Mouse (Mus musculus) cerebellum, adult 9-10 months (tissue): Measurements from ENCODE around the gene St5.

Experiments used
- DNase-seq: peaks from one replicate; pipeline ENCODE4 v3.0.0; 2022

St5 gene

DNA sequence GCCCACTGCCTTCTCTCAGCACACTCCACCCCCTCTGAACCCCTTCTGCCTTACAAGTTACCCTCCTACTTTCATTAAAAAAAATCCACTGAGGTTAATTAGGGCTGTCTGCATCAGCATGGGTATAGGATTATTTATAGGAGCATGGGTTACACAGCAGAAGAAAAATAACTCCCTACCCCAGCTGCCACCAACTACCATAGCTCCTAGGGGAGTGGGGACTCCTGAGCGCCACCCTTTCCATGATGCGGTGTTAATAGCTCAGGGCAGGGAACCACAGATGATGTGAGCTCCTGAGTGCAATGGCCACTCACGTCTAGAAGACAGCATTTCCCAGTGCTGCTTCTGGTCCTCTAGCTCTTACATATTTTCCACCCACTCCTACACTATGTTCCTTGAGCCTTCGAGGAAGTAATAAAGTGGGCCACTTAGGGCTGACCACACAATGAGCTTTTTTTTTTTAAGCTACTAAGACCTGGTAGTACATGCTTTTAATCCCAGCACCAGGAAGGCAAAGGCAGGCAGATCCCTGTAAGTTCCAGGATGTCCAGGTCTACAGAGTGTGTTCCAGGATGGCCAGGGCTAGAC is 139.5 kb downstream of the St5 start:
- no peak for DNase-seq

GRCm38 (mm10) chr7:109562676-109563075 is 140.7 kb downstream of the St5 start:
- DNase-seq = no peak

- DNase-seq = no peak
Measured at GRCm38 (mm10) chr7:109562154-109562599, 141.2 kb downstream of the St5 start.

DNA sequence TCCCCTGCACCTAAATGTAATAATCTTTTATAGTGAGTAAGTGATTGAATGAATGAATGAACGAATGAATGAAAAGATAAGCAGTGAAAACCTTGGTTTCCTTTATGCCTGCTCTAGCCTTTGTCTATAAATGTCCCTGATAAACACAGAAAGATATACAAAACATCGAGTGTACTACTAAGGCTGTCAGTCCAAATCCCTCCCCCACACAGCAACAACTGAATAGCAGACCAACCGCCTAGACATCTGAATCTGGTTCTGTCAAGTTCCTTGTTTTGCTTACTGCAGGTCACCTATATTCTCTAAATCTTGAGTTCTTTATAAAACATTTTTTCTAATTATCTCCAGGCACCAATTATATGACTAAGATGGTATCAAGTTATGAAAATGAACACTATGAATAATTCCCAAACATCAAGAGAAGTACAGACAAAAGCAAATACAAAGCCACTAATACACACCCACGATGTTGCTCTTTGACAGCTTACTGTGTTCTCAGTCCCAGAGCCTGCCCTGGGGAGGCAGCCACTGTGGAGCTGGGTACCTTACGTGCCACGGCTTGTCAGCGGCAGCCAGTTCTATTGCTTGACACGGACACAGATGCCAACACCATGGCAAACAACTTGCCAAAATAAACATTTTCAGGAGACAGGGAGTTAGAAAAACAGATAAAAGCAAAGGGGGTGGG is 141.8 kb downstream of the St5 start:
- DNase-seq = no peak

- peak; percentile 28 for DNase-seq
Measured at GRCm38 (mm10) chr7:109559536-109559935, 143.9 kb downstream of the St5 start.

- no peak for DNase-seq
Measured at GRCm38 (mm10) chr7:109546726-109547125, 156.7 kb downstream of the St5 start.

GRCm38 (mm10) chr7:109546186-109546585 is 157.2 kb downstream of the St5 start:
- no peak for DNase-seq

DNA sequence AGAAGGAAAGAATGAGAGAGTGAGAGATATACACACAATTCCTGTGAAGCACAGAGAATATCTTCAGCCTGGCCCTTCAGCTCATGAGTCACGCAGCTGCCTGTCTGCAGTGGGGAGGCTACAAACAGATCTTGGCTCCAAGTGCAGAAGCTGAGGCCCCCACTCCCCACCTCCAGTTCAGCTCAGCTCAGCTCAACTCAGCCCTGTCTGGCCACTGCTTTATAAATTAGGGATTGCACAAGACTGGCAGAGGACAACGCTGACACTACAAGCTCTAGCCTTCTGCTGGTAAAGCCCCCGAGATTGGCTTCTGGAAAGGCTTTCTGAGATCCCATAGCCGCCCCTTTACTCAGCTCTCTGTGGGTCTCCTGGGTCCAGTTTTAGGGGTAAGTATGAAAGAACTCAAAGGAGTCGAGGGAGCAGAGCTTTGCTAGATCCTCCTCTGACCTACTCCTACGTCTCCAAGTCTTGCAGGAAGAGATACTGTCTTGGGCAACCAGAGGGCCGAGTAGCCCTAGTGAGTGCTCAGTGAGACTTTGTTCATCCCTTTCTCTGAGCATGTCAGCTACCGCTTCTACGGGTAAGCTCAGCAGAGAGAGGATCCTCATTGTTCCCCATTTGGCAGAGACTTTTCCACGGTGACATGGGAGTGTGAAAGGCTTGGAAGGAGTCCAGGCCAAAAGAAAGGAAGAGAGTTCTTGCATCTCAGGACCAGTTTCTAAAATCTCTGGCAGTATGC is 158.0 kb downstream of the St5 start:
- DNase-seq = no peak

DNA sequence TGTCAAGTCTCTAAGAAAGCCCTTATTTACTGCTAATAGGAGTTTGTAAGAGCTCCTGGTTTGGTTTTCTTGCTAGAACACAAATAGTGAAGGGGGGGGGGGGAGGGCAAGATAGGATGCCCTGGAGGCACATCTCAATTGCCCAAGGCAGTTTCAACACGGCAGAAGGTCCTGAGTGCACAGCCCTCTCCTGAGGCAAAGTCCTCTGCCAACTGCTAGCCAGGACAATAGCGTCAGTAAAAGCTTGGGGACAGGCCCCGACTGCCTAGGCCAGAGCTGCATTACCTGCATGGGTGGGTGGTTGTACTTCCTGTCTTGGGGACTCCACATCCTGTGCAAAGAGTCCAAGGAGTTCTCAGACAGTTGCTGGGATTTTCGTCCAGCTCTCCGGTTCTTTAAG is 158.6 kb downstream of the St5 start:
- DNase-seq = no peak

- DNase-seq = no peak
Measured at GRCm38 (mm10) chr7:109542364-109542628, 161.1 kb downstream of the St5 start.

DNA sequence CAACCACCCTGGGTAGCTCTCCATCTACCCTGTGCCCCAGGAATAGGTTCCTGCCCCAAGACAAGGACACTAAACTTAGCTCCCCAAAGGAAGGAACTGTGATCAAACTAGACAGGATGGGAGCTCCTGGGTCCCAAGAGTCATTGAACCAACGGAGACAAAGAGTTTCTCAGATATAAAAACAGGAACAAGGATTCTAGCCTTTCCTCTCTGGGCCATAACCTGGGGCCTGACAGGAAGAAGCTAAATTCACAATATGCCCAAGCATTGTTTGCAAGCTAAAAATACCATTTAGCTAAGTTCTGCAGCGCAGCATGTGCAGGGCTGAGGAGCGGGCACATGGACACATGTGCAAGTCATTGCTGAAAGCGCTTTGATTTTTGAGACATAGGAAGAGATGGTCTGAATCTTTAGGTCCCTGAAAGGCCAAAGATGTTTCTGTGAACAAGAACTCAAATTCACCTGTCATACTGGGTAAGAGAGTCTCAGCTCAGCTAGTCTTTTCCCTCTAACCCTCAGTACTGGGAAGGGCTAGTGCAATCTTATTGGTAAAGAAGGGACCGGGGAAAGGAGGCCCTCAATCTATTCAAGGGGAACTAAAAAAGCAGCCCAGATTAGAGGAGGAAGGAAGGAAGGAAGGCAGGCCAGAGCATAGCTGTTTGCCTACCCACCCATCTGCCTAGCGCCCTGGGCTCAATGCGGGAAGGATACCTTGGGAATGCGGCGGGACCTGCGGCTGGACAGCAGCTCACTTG is 161.6 kb downstream of the St5 start:
- DNase-seq = no peak

- DNase-seq = no peak
Measured at GRCm38 (mm10) chr7:109540902-109541301, 162.5 kb downstream of the St5 start.

DNA sequence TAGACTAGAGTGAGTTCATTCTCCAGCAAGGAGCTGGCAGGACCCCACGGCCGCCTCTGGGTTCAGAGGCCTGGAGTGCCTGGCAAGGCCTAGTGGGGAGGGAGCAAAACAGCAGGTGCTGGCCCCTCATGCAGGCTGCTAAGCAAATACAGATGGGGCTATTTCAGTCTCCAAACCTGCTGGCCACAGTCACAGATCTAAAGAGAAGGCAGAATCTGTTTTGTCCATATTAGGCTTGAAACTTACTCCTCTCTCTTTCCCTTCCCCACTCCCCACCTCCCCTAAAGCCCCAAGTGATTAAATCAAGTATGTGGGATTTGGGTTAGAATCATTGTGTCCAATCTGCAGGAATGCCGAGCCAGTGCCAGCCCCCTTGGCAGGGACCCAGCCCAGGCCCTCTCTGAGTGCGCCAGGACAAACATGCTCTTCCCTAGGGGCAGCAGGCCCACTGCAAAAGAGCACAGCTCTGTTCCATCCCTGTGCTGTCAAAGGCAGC is 166.9 kb downstream of the St5 start:
- DNase-seq = peak; percentile 77

GRCm38 (mm10) chr7:109534921-109535320 is 168.5 kb downstream of the St5 start:
- DNase-seq = no peak

DNA sequence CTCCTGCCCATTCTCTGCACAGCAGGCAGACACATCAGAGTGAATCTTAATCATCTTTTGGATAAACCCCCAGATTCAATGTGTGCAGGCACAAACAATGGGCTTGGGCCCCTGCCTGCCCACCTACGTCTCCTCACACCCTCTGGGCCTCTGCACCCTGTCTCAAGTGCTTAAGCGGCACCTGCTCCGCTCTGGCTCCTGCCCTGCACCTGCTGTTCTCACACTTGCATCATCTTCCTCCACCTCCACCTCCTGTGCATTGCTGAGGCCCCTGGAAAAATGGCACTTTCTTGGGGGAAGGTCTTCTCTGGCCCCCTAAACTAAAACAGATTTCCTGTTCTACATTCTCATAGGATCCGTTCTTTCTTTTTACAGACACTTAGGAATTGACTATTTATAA is 169.5 kb downstream of the St5 start:
- no peak for DNase-seq

DNA sequence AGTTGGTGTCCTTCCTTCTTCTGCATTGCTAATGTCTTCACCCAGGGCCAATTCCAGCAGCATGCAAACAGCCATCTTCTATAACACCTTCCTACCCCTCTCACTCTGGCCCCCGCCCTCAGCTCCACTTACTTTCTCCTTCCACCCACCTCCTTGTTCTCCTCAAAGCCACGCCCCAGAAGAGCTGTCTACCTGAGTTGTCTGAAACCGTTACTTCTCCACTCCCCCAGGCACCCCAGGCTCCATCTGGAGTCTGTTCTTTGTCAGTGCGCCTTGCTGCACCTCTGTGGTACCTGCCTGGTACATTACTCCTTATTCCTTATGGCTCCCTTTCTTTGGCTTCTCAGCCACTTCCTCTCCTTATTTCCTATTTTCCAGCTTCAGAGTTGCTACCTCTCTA is 170.3 kb downstream of the St5 start:
- DNase-seq = no peak

DNA sequence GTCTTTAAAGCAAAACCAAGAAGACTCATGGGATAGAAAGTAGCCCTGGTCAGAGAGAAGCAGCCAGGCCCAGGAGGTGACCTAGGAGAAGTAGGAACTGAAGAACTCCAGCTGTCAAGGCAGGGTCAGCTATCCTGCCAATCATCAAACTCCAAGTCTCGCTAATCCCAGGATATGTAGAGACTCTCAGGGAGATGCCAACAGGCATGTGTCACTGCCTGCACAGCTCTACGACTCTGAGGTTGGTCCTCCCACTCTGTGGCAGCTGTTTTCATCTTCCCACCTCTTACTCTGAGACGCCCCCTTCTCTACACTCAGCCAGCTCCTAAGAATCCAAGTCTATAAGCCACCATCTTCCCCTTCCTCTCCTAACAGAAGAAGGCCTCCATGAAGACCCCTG is 170.7 kb downstream of the St5 start:
- DNase-seq = no peak

- no peak for DNase-seq
Measured at GRCm38 (mm10) chr7:109531501-109531900, 171.9 kb downstream of the St5 start.

GRCm38 (mm10) chr7:109529741-109530140 is 173.7 kb downstream of the St5 start:
- DNase-seq = no peak

DNA sequence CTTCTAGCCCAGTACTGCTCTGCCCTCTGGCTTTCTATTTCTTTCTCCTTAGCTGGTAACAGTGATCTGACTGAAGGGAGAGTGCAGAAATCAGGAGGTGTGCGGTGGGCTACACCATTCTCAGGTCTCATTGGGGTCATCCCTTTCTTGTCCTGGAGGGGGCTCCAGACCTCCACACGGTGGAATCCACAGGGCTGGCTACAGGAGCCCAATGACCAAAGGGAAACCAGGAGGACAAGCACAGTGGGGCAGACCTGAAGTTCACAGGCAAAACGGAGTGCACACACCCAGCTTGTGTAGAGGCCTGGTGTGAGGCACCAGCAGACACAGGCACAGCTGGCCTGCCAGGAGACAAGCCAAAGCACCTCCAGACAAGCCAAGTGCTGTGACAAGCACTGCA is 175.0 kb downstream of the St5 start:
- peak; percentile 55 for DNase-seq

- no peak for DNase-seq
Measured at GRCm38 (mm10) chr7:109527536-109527935, 175.9 kb downstream of the St5 start.

DNA sequence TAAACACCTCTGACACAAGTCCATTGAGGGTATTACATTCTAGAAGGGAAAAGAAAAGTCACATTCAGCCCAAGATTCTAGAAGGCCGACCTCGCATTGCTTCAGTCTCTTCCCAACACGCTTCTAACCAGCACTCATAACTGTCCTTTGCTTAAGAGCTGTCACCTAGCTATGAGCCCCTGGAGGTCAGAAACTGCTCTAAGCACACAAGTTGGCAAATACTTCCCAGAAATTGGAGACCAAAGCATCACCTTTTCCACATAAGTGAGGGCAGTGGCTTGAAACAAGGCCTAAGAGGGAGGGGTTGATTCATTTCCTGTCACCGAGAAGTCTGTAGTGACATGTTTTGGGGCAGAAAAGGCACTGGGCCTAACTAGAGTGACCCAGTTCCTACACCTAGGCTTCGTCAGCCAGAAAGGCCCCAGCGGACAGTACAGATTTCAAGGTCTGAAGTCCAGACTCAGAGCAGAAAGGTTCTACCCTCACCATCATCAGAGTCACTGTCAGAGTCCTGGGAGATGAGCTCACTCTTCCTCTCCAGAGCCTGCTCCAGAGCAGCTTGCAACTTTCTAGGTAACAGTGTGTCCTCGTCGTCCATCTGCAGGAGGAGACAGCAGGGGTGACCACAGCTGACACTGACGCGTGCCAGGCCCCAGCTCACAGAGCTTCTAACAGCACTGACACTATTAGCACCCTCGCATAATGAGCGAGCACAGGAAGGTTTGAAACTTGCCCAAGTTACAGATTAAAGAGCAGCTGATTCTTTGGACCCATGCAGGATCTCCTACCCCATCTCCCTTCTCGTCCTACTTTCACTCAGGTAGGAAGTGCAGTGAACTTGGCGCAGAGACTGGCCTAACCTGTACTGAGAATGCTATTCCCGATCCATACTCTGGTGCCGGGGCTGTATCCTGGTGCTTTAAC is 177.4 kb downstream of the St5 start:
- no peak for DNase-seq
